Mouse (Mus musculus) kidney, adult 2 months (tissue): ENCODE measurements at regions not wholly inside any gene's neighbourhood (a gene's known extent, or its start where the extent isn't known, plus 50 kb on each side); places are given as distances from the start of the nearest gene placed in this dataset.

ENCODE experiments used
- CTCF ChIP-seq: fragments of 200-500 bp; conservative IDR thresholded peaks from 2 replicates; pipeline ENCODE4 v1.5.1; 2011; ENCODE audit warnings: low read depth, mild to moderate bottlenecking, control low read depth, low read length, moderate library complexity, mixed read lengths; ENCODE audit not compliant: insufficient read depth, insufficient read length
- POLR2A ChIP-seq: fragments of 200-500 bp; IDR thresholded peaks from one replicate; pipeline ENCODE4 v1.6.1; 2011; ENCODE audit warnings: low read depth, low read length, control low read depth

- TF ChIP-seq CTCF (no peak), POLR2A (no peak)
These were observed 212.7 kb upstream of the Nabp1 start for GRCm38 (mm10) chr1:51690878-51691277.
